Mouse (Mus musculus) midbrain, embryonic 16.5 days (tissue): ENCODE measurements at regions not wholly inside any gene's neighbourhood (a gene's known extent, or its start where the extent isn't known, plus 50 kb on each side); places are given as distances from the start of the nearest gene placed in this dataset.

Experiments used
- ATAC-seq: fragments of 200-750 bp; cut with Nextera tagmentation; 2 replicates; pipeline ENCODE4 v1.8.0; 2017; ENCODE audit warnings: moderate TSS enrichment
- H3K27ac ChIP-seq: fragments of 300-500 bp; sonication (generic); 2 replicates; pipeline ENCODE4 v1.5.1; 2014; ENCODE audit warnings: mild to moderate bottlenecking, low read length, mixed read lengths
- H3K27me3 ChIP-seq: fragments of 300-500 bp; sonication (generic); 2 replicates; pipeline ENCODE4 v1.6.1; 2014; ENCODE audit warnings: low read depth, low read length, mixed read lengths; ENCODE audit not compliant: control insufficient read depth, insufficient read depth
- H3K36me3 ChIP-seq: fragments of 300-500 bp; sonication (generic); 2 replicates; pipeline ENCODE4 v1.6.1; 2014; ENCODE audit warnings: mild to moderate bottlenecking, low read length, moderate library complexity, mixed read lengths; ENCODE audit not compliant: control insufficient read depth, insufficient read depth
- H3K4me1 ChIP-seq: fragments of 300-500 bp; sonication (generic); 2 replicates; pipeline ENCODE4 v1.6.1; 2014; ENCODE audit warnings: mild to moderate bottlenecking, low read length, mixed read lengths; ENCODE audit not compliant: control insufficient read depth, insufficient read depth
- H3K4me2 ChIP-seq: fragments of 300-500 bp; sonication (generic); 2 replicates; pipeline ENCODE4 v1.6.1; 2014; ENCODE audit warnings: mild to moderate bottlenecking, low read length, mixed read lengths
- H3K4me3 ChIP-seq: fragments of 300-500 bp; sonication (generic); 2 replicates; pipeline ENCODE4 v1.5.1; 2014; ENCODE audit warnings: low read depth, mild to moderate bottlenecking, low read length, moderate library complexity, mixed read lengths
- H3K9ac ChIP-seq: fragments of 300-500 bp; sonication (generic); 2 replicates; pipeline ENCODE4 v1.6.1; 2014; ENCODE audit warnings: low read depth, low read length, mixed read lengths
- H3K9me3 ChIP-seq: fragments of 300-500 bp; sonication (generic); replicated peaks from 2 replicates; pipeline ENCODE4 v1.6.1; 2014; ENCODE audit warnings: mild to moderate bottlenecking, low read length, mixed read lengths; ENCODE audit not compliant: control insufficient read depth, poor library complexity, severe bottlenecking
- WGBS: fragments of 180-500 bp; shearing (Covaris S2); extraction: QIAGEN DNeasy Blood & Tissue Kit; methylation state at CpG from one replicate; pipeline ENCODE4 v1.1.7; 2014; 5-methylcytosine and 5-hydroxymethylcytosine counted together

- Histone ChIP-seq H3K4me3 (no peak overlapping the region), H3K36me3 (no peaks in the 10 kb centered on the region), H3K4me2 (no peak overlapping the region), H3K9ac (no peak overlapping the region), H3K9me3 (no peaks in the 10 kb centered on the region), H3K27ac (no peak overlapping the region), H3K4me1 (no peaks in the 10 kb centered on the region), H3K27me3 (no peaks in the 10 kb centered on the region)
- 97% methylated on average over 1 of the region's 1 CpGs for WGBS
- no peak for ATAC-seq
These were observed 182.1 kb upstream of the Thbs1 start for GRCm38 (mm10) chr2:117929586-117929985.

GRCm38 (mm10) chr2:117930895-117931537 is 180.7 kb upstream of the Thbs1 start:
- no peak overlapping the region for H3K9ac ChIP-seq
- H3K36me3 ChIP-seq, result no peaks in the 10 kb centered on the region
- WGBS, result 98% methylated on average over 3 of the region's 3 CpGs
- H3K27me3 ChIP-seq, result no peaks in the 10 kb centered on the region
- H3K4me1 ChIP-seq, result no peaks in the 10 kb centered on the region
- H3K4me2 ChIP-seq, result no peak overlapping the region
- H3K9me3 ChIP-seq, result no peaks in the 10 kb centered on the region
- H3K4me3 ChIP-seq, result no peak overlapping the region
- H3K27ac ChIP-seq, result no peak overlapping the region
- no peak for ATAC-seq

DNA sequence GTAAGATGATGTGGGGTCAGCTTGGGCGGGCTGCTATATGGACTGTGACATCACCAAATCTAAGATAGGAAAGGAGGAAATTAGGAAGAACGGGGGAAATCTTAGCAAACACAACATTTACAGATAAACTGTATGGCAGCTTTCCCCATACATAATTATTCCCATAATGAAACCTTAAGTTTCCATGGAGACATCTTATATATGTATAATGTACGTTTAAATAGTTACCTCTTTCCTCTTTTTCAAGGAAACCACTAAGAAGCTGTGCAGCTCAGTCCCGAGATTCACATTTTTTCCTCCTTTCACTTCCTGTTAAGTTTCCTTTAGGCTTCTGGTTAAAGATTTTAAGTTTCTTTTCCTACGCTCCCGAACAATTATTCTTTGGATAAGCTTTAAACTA is 175.1 kb upstream of the Thbs1 start:
- ATAC-seq, result no peak
- WGBS, result 84% methylated on average over 6 of the region's 6 CpGs

DNA sequence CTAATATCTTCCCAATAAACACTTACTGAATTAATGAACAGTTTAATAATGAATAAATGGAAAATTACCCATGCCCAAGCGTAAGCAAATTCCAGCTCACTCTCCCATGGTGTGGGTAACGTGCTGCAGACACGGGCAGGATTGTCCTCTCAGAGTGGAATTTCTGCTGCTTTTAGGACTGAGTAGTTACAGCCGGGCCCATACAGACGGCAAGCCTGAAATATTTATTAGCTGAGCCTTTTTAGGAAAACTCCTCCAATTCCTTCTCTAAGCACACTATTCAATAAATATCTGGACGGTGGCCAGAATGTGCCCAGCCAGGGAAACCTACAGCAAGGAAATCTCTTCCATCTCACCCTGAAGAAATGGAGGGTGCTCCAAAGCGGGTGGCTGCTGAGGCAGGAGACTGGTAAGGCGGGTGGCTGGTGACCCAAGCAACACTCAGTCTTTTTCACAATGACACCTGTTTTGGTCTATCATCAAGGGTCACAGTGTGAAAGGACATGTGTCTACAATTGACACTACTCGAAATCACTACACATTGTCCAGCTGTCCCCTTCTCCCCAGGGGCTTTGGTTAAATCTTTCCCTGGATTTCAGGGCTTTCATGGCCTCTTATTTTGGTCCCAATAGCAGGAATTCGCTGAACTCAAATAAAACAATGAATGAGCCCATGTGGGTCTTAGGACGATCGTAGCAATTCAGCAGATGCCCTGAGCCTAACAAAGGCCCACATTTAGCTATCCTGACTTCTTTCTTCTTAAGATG is 173.2 kb upstream of the Thbs1 start:
- H3K4me1 ChIP-seq, result no peaks in the 10 kb centered on the region
- no peaks in the 10 kb centered on the region for H3K27me3 ChIP-seq
- H3K36me3 ChIP-seq, result no peaks in the 10 kb centered on the region
- ATAC-seq, result no peak
- no peak overlapping the region for H3K4me2 ChIP-seq
- H3K9me3 ChIP-seq, result no peaks in the 10 kb centered on the region
- H3K9ac ChIP-seq, result no peak overlapping the region
- no peak overlapping the region for H3K27ac ChIP-seq
- 16% methylated on average over 12 of the region's 12 CpGs for WGBS
- no peak overlapping the region for H3K4me3 ChIP-seq

More for the DNA sequence above, 175.1 kb upstream of the Thbs1 start:
- Histone ChIP-seq H3K36me3 (no peaks in the 10 kb centered on the region), H3K9me3 (no peaks in the 10 kb centered on the region), H3K4me3 (no peak overlapping the region), H3K4me2 (no peak overlapping the region), H3K27me3 (no peaks in the 10 kb centered on the region), H3K4me1 (no peaks in the 10 kb centered on the region), H3K27ac (no peak overlapping the region), H3K9ac (no peak overlapping the region)

GRCm38 (mm10) chr2:117941517-117942096 is 170.1 kb upstream of the Thbs1 start:
- Histone ChIP-seq H3K36me3 (no peaks in the 10 kb centered on the region), H3K4me1 (no peaks in the 10 kb centered on the region), H3K4me2 (no peak overlapping the region), H3K27me3 (no peaks in the 10 kb centered on the region), H3K9me3 (no peaks in the 10 kb centered on the region), H3K27ac (no peak overlapping the region), H3K4me3 (no peak overlapping the region), H3K9ac (no peak overlapping the region)
- no peak for ATAC-seq
- WGBS, result 54% methylated on average over 6 of the region's 6 CpGs

DNA sequence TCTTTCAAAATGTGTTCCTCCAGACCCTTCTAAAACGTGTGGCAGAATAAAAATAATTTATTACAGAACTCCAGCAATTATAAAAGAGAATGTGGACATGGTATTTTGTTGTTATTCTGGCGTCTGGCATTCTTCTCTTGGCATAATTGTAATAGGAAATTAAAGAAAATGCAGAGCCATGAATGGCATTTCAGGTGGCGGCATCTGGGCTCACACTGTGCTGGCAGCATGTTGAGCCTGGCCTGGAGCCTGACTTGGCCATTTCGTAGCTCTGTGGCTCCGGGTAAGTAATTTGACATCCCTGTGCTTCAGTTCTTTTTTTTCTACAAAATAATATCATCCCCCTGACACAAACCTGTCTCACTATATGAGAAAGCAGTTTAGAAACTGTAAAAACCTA is 168.0 kb upstream of the Thbs1 start:
- no peak overlapping the region for H3K4me2 ChIP-seq
- no peak for ATAC-seq
- no peak overlapping the region for H3K9ac ChIP-seq
- no peak overlapping the region for H3K4me3 ChIP-seq
- no peaks in the 10 kb centered on the region for H3K36me3 ChIP-seq
- H3K9me3 ChIP-seq, result no peaks in the 10 kb centered on the region
- no peaks in the 10 kb centered on the region for H3K4me1 ChIP-seq
- no peak overlapping the region for H3K27ac ChIP-seq
- 60% methylated on average over 5 of the region's 5 CpGs for WGBS
- no peaks in the 10 kb centered on the region for H3K27me3 ChIP-seq

- WGBS, result 91% methylated on average over 1 of the region's 1 CpGs
- no peak for ATAC-seq
- Histone ChIP-seq H3K9me3 (no peaks in the 10 kb centered on the region), H3K4me1 (no peaks in the 10 kb centered on the region), H3K27me3 (no peaks in the 10 kb centered on the region), H3K9ac (no peak overlapping the region), H3K36me3 (no peaks in the 10 kb centered on the region), H3K27ac (no peak overlapping the region), H3K4me2 (no peak overlapping the region), H3K4me3 (no peak overlapping the region)
These were observed 167.4 kb upstream of the Thbs1 start for GRCm38 (mm10) chr2:117944325-117944724.

GRCm38 (mm10) chr2:117944942-117945341 is 166.7 kb upstream of the Thbs1 start:
- no peaks in the 10 kb centered on the region for H3K27me3 ChIP-seq
- no peaks in the 10 kb centered on the region for H3K36me3 ChIP-seq
- H3K4me3 ChIP-seq, result no peak overlapping the region
- H3K9me3 ChIP-seq, result no peaks in the 10 kb centered on the region
- no peaks in the 10 kb centered on the region for H3K4me1 ChIP-seq
- 91% methylated on average over 2 of the region's 2 CpGs for WGBS
- H3K4me2 ChIP-seq, result no peak overlapping the region
- no peak for ATAC-seq
- no peak overlapping the region for H3K9ac ChIP-seq
- no peak overlapping the region for H3K27ac ChIP-seq
